Mouse (Mus musculus) heart, postnatal 0 days (tissue): ENCODE measurements at regions not wholly inside any gene's neighbourhood (a gene's known extent, or its start where the extent isn't known, plus 50 kb on each side); places are given as distances from the start of the nearest gene placed in this dataset.

ENCODE experiments used
- CTCF ChIP-seq: IDR thresholded peaks from 2 replicates; pipeline ENCODE4 v1.5.1; 2016; ENCODE audit warnings: antibody characterized with exemption, control low read depth, low read depth
- EP300 ChIP-seq: IDR thresholded peaks from 2 replicates; pipeline ENCODE4 v1.6.1; 2016; ENCODE audit warnings: antibody characterized with exemption, low read depth

GRCm38 (mm10) chr1:35786668-35787213 lies 281.5 kb upstream of the Hs6st1 start:
- TF ChIP-seq CTCF, result no peak
- TF ChIP-seq EP300, result no peak
